Mouse (Mus musculus): ENCODE measurements at regions not wholly inside any gene's neighbourhood (a gene's known extent, or its start where the extent isn't known, plus 50 kb on each side); places are given as distances from the start of the nearest gene placed in this dataset.

DNA sequence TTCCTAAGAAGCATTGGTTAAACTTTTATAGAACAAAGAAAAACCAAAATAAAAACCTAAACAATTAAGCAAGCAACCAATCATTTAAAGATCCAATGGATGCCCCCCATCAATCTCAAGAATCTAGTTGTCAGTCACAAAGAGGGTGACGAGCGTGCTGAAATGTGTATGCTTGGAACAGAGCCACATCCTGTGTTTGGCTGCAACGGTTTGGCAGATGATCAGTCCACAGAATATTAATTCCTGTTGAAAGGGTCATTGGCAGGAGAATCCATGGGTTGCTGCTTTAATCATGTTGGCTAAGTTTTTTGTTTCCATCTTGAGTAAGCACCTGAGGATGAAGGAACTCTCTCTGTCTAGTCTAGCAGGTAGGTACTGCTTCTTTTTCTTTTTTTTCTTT is 117.5 kb upstream of the Jag1 start:
- TF ChIP-seq POLR2A (IDR thresholded peaks at IDR 0.05; ENCODE audit: extremely low read depth, insufficient read depth, low read length) (no peak), CTCF (IDR thresholded peaks at IDR 0.05; ENCODE audit: extremely low read depth, insufficient read depth, low read length) (no peak)
